Mouse (Mus musculus): ENCODE results near the gene Hist2h3c2. TPM values are rescaled to one million over a fixed set of nuclear protein-coding genes. Genes with fewer than 3 reads are reported as not detected.
"Not testable (repeated sequence)": the region's sequence is repeated elsewhere in the genome, so short reads cannot be mapped to it uniquely, and the experiment has no call there.

Hist2h3c2 gene
- polyA plus RNA-seq, 1 experiment from 2014 or later, result 13.8 TPM

DNA sequence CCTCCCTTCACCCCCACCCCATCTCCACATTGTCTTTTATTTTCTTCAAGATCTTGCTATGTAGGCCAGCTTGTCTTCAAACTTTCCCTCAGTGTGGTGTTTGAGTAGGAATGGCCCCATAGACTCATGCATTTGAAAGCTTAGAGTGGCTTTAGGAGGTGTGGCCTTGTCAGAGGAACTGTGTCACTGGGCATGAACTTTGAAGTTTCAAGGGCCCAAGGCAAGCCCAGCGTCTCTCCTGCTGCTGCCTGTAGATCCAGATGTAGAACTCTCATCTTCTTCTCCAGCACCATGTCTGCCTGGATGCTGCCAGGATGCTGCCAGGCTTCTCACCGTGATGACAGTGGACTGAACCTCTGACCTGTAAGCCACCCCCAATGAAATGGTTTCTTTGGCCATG is 10.1 kb downstream of the Hist2h3c2 start:
- peaks cover 43% of the 10 kb centered on the region for H3K4me1 ChIP-seq
- H3K4me2 ChIP-seq, result no peak overlapping the region
- no peaks in the 10 kb centered on the region for H3K9me3 ChIP-seq (replicated peaks)
- no peak overlapping the region for H3K9ac ChIP-seq
- 50% methylated on average over 2 of the region's 2 CpGs for WGBS (ENCODE audit: insufficient replicate concordance)
- ATAC-seq, result no peak
- H3K4me3 ChIP-seq, result no peak overlapping the region
- no peak overlapping the region for H3K27ac ChIP-seq
- no peaks in the 10 kb centered on the region for H3K27me3 ChIP-seq (replicated peaks)
- no peaks in the 10 kb centered on the region for H3K36me3 ChIP-seq

DNA sequence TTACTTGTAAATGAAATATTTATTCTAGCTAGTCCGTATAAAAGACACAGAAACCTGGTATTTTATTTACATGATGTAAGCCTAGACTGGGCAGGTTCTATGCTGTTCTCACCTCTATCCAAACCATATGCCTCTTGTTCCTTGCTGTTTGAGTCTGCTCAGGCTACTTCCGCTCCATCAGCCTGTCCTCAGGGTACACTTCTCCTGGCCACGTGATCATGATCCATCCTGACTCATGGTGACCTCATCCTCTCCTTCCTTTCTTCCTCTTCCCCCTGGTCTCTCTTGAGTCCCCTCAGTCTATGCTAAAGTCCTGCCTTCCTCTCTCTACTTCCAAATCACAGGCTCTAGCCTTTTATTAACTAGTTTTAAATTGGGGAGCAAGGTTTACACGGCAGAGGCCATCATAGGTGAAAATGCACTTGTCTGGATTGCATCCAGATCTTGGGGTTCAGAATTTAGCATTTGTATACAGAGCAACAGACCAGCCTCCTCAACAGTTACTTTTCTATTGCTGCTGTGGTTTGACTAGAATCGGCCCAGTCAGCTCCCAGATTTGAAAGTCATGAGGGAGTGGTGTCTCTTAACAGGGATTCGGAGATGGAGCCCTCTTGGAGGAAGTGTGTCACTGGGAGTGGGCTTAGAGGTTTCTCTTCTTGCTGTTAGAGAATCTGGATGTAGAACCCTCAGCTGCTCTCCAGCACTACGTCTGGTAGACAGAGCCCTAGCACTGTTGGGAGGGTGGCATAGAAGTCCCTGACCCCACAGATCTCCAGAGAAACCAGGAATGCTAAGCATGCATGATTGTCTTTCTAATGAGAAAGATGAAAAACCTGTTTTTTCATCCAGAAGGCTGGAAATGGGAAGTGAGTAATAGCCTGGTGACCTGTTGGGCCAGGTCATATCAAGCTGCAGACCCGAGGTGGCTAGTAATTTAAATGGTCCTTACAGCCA is 12.0 kb downstream of the Hist2h3c2 start:
- WGBS (ENCODE audit: insufficient replicate concordance), result 67% methylated on average over 8 of the region's 8 CpGs
- Histone ChIP-seq H3K36me3 (no peaks in the 10 kb centered on the region), H3K4me1 (peaks cover 61% of the 10 kb centered on the region), H3K4me2 (no peak overlapping the region), H3K9ac (no peak overlapping the region; the same call in 1 of the 2 replicates), H3K4me3 (no peak overlapping the region), H3K9me3 (replicated peaks) (no peaks in the 10 kb centered on the region), H3K27me3 (replicated peaks) (no peaks in the 10 kb centered on the region), H3K27ac (no peak overlapping the region)
- no peak for ATAC-seq

DNA sequence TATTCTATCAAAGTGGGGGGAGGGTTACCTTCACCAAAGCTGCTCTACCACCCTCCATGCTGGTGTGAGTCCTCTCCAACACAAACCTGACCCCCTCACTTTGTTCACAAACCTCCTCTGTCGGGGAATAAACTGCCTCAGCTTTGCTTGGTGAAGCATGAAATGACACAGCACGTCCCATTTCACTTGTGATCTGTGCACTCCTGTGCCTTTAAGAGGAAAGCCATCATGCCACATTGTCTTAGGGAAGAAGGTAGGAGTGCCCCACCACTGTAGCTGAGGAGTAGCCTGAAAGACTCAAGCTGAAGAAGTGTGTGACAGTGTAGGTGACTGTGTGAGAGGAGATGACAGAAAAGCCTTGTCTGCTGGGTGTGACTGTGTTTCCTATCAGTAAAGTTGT is 13.5 kb downstream of the Hist2h3c2 start:
- H3K27me3 ChIP-seq (replicated peaks), result no peaks in the 10 kb centered on the region
- ATAC-seq, result no peak
- no peaks in the 10 kb centered on the region for H3K9me3 ChIP-seq (replicated peaks)
- H3K36me3 ChIP-seq, result no peaks in the 10 kb centered on the region
- H3K27ac ChIP-seq, result peak overlapping the region; percentile 72
- peak overlapping the region; percentile 20; the same call in 1 of the 2 replicates for H3K4me3 ChIP-seq
- peak overlapping the region; percentile 85 for H3K4me2 ChIP-seq
- H3K4me1 ChIP-seq, result peaks cover 60% of the 10 kb centered on the region
- WGBS (ENCODE audit: insufficient replicate concordance), result 53% methylated on average over 2 of the region's 2 CpGs
- peak overlapping the region; percentile 94 for H3K9ac ChIP-seq

DNA sequence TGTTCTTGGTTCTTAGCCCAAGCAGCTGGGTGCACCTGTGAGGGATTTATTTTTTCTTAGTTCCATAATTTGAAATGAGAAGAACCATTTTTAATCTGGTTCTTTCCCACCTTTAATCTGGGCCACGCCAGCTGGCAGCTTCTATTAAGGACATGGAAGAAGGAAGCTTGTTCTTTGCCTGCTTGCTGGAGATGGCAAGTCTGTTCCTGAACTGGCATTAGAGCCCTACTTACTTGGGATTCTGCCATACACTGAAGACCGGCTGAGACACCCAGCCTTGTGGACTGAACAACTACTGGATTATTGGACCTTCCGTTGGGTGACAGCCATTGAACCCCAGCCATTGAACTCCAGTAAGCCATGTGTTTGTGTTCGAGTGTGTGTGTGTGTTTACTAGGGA is 16.2 kb downstream of the Hist2h3c2 start:
- H3K4me3 ChIP-seq, result peak overlapping the region; percentile 66
- no peaks in the 10 kb centered on the region for H3K27me3 ChIP-seq (replicated peaks)
- H3K4me2 ChIP-seq, result peak overlapping the region; percentile 85
- H3K27ac ChIP-seq, result peak overlapping the region; percentile 99
- WGBS (ENCODE audit: insufficient replicate concordance), result 77% methylated on average over 4 of the region's 4 CpGs
- peaks cover 70% of the 10 kb centered on the region for H3K4me1 ChIP-seq
- H3K36me3 ChIP-seq, result no peaks in the 10 kb centered on the region
- peak overlapping the region; percentile 94 for H3K9ac ChIP-seq
- no peaks in the 10 kb centered on the region for H3K9me3 ChIP-seq (replicated peaks)
- no peak for ATAC-seq

DNA sequence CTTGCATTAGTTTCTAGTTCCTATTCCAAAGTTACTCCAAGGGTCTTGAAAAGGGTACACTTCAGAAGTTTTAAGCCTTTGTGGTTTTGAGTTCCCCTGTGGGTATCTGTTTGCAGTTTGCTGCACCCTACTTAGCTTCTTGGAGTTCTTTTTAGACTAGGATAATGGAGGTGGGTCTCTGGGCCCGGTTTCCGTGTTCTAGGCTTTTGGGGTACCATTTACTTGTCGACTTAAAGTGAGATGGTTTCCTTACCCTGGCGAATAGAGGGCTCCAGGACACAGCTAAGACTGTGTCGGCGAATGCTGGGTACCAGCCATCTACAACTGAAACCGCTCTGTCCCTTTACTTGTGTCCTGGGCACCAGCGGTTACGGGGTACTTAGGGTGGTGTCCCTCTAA is 17.3 kb downstream of the Hist2h3c2 start:
- Histone ChIP-seq H3K9ac (peak overlapping the region; percentile 94), H3K4me1 (peaks cover 67% of the 10 kb centered on the region), H3K4me2 (peak overlapping the region; percentile 85), H3K27me3 (replicated peaks) (no peaks in the 10 kb centered on the region), H3K36me3 (no peaks in the 10 kb centered on the region), H3K4me3 (peak overlapping the region; percentile 66), H3K27ac (peak overlapping the region; percentile 99), H3K9me3 (replicated peaks) (no peaks in the 10 kb centered on the region)
- 26% methylated on average over 9 of the region's 9 CpGs for WGBS (ENCODE audit: insufficient replicate concordance)
- ATAC-seq, result no peak

DNA sequence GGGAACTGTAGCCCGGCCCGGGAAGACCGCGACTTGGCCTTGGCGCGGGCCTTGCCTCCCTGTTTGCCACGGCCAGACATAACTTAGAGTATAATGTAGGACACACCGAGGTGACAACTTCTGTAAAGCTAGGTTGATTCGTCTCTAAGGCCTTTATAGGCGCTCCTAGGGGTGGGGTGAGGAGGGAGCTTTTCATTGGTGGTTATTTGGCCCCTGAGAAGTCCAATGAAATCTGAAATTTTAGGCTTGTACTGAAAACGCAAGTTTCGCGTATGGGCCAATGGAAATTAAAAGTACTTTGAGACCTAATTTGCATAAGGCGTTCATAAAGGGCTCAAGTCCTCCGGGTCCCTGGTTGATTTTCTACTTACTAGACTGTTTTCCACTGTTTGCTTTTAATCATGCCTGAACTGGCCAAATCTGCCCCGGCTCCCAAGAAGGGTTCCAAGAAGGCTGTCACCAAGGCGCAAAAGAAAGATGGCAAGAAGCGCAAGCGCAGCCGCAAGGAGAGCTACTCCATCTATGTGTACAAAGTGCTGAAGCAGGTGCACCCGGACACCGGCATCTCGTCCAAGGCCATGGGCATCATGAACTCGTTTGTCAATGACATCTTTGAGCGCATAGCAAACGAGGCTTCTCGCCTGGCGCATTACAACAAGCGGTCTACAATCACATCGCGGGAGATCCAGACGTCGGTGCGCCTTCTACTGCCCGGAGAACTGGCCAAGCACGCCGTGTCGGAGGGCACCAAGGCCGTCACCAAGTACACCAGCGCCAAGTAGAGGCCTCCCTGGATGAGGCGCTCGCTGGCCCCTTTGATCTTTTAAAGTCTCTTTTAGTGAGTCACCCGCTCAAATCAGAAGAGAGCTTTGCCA is 17.9 kb downstream of the Hist2h3c2 start, which contains the start of the genes Hist2h2ac and Hist2h2be:
TSS of gene Hist2h2ac (minus strand) at position 116 of the 875 bp plus-strand sequence.
TSS of gene Hist2h2be (plus strand) at position 355 of the 875 bp plus-strand sequence.
- H3K4me1 ChIP-seq, result peaks cover 61% of the 10 kb centered on the region
- H3K9me3 ChIP-seq (replicated peaks), result no peaks in the 10 kb centered on the region
- WGBS (ENCODE audit: insufficient replicate concordance), result 2% methylated on average over 43 of the region's 43 CpGs
- H3K36me3 ChIP-seq, result no peaks in the 10 kb centered on the region
- ATAC-seq, result peak; percentile 91
- H3K27me3 ChIP-seq (replicated peaks), result no peaks in the 10 kb centered on the region
- peak within 1 kb of the TSS; percentile 99 for H3K27ac ChIP-seq
- peak within 1 kb of the TSS; percentile 85 for H3K4me2 ChIP-seq
- H3K4me3 ChIP-seq, result peak within 1 kb of the TSS; percentile 66
- peak within 1 kb of the TSS; percentile 94 for H3K9ac ChIP-seq

DNA sequence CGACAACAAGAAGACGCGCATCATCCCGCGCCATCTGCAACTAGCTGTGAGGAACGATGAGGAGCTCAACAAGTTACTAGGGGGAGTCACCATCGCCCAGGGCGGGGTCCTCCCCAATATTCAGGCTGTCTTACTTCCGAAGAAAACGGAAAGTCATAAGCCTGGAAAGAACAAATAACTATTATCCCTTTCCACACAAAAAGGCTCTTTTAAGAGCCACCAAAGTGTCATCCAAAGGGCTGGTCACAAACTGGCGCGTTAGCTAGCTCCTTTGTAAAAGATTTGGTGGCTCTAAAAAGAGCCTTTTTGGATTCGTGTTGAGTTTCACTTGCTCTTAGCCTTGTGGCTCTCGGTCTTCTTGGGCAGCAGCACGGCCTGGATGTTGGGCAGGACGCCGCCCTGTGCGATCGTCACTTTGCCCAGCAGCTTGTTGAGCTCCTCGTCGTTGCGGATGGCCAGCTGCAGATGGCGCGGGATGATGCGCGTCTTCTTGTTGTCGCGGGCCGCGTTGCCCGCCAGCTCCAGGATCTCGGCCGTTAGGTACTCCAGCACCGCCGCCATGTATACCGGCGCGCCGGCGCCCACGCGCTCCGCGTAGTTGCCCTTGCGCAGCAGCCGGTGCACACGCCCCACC is 18.7 kb downstream of the Hist2h3c2 start:
- ATAC-seq; H3K27me3 ChIP-seq (replicated peaks); H3K9me3 ChIP-seq (replicated peaks); H3K36me3 ChIP-seq: not testable (repeated sequence)
- under 1% methylated on average over 36 of the region's 47 CpGs for WGBS (ENCODE audit: insufficient replicate concordance)
- H3K4me1 ChIP-seq, result peaks cover 59% of the 10 kb centered on the region
- H3K4me3 ChIP-seq, result peak overlapping the region; percentile 66
- peak overlapping the region; percentile 94 for H3K9ac ChIP-seq
- peak overlapping the region; percentile 85 for H3K4me2 ChIP-seq
- peak overlapping the region; percentile 99 for H3K27ac ChIP-seq

DNA sequence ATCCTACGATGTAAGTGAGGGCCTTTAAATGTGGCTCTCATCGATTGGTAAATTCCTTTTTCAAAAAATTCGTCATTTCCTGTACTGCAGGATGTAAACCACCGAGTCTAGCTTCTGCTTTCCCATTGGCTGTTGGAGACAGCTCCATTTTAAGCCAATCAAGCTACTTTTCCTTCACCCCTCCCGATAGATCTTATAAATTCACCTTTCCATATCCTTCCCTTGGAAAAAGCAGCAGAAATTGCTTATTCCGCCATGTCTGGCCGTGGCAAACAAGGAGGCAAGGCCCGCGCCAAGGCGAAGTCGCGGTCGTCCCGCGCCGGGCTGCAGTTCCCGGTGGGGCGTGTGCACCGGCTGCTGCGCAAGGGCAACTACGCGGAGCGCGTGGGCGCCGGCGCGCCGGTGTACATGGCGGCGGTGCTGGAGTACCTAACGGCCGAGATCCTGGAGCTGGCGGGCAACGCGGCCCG is 19.2 kb downstream of the Hist2h3c2 start, which contains the start of the genes Bola1 and Hist2h2ab:
TSS of gene Bola1 (minus strand) at position 49 of the 470 bp plus-strand sequence.
TSS of gene Hist2h2ab (plus strand) at position 205 of the 470 bp plus-strand sequence.
- peak within 1 kb of the TSS; percentile 85 for H3K4me2 ChIP-seq
- peaks cover 56% of the 10 kb centered on the region for H3K4me1 ChIP-seq
- peak; percentile 69 for ATAC-seq
- no peaks in the 10 kb centered on the region for H3K9me3 ChIP-seq (replicated peaks)
- 0 out of 2 replicates have a peak, but pooled peaks cover 3% of the 10 kb centered on the region for H3K27me3 ChIP-seq (replicated peaks)
- no peaks in the 10 kb centered on the region for H3K36me3 ChIP-seq
- WGBS (ENCODE audit: insufficient replicate concordance), result under 1% methylated on average over 37 of the region's 37 CpGs
- peak within 1 kb of the TSS; percentile 66 for H3K4me3 ChIP-seq
- peak within 1 kb of the TSS; percentile 99 for H3K27ac ChIP-seq
- peak within 1 kb of the TSS; percentile 94 for H3K9ac ChIP-seq

DNA sequence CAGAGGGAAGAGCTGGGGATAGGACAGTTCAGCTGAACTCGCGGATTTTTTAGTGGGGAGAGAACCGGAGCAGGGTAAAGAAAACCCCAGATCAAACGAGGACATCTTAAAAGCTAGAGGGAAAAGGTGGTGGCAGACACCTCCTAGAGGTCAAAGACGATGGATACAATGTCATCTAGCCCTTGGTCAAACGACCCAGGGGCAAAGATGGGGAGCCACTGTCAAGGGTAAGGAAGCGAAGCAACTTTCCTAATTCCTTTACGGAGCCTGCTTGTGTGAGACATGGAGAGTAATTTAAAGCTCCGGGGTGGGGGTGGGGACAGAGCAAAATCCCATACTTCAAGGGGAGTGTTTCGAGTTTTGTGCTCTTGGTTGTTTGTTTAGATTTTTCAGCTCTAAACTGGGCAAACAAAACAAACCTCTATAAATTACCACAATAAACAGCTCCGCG is 19.7 kb downstream of the Hist2h3c2 start:
- Histone ChIP-seq H3K36me3 (no peaks in the 10 kb centered on the region), H3K4me2 (peak overlapping the region; percentile 85), H3K27ac (peak overlapping the region; percentile 99), H3K4me3 (peak overlapping the region; percentile 66), H3K27me3 (replicated peaks) (0 out of 2 replicates have a peak, but pooled peaks cover 3% of the 10 kb centered on the region), H3K9ac (peak overlapping the region; percentile 94), H3K9me3 (replicated peaks) (no peaks in the 10 kb centered on the region), H3K4me1 (peaks cover 52% of the 10 kb centered on the region)
- ATAC-seq, result no peak
- WGBS (ENCODE audit: insufficient replicate concordance), result under 1% methylated on average over 12 of the region's 12 CpGs

DNA sequence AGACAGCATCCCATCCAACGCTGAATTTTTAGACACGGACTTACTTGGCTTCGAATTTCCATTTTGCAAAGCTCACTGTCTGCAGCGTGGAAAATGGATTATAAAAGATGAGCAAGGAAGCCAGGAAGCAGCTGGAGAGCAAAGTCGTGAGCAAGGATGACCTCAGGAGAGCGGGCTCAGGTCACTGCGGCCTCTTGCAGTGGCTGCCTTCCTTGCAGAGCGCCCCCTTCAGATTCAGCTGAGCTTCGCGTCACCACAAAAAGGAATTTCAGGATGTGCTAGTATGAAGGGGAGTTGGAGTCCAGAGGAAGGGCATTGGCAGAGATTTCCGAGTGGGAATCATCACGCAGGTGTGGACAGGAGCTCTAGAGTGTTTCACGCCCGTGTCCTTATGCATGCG is 29.7 kb downstream of the Hist2h3c2 start:
- Histone ChIP-seq H3K27ac (no peak overlapping the region), H3K9me3 (replicated peaks) (no peaks in the 10 kb centered on the region), H3K27me3 (replicated peaks) (peaks cover 12% of the 10 kb centered on the region), H3K9ac (no peak overlapping the region), H3K36me3 (no peaks in the 10 kb centered on the region), H3K4me2 (no peak overlapping the region), H3K4me3 (no peak overlapping the region), H3K4me1 (no peaks in the 10 kb centered on the region)
- WGBS (ENCODE audit: insufficient replicate concordance), result 31% methylated on average over 15 of the region's 15 CpGs
- no peak for ATAC-seq

DNA sequence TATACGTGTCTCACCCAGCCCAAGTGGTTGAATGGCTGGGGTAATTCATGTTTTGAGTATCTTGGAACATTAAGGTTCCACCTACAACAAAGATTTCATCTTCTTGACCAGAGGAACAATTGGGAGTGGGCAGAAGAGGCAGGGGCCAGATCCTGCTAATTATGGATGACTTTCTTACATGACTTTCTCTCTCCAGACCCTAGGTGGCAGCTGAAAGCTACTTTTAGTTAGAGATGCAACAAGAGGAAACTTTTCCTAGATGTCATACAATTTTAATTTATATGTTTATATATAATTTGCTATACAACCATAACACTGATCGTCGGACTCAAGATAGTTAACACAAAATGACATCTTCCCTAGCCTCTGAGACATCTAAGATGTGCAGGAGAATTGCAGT is 31.1 kb downstream of the Hist2h3c2 start:
- no peaks in the 10 kb centered on the region for H3K36me3 ChIP-seq
- 75% methylated on average over 3 of the region's 3 CpGs for WGBS (ENCODE audit: insufficient replicate concordance)
- H3K27ac ChIP-seq, result no peak overlapping the region
- H3K4me2 ChIP-seq, result no peak overlapping the region
- ATAC-seq, result no peak
- no peaks in the 10 kb centered on the region for H3K4me1 ChIP-seq
- H3K27me3 ChIP-seq (replicated peaks), result peaks cover 12% of the 10 kb centered on the region
- H3K9me3 ChIP-seq (replicated peaks), result no peaks in the 10 kb centered on the region
- H3K9ac ChIP-seq, result no peak overlapping the region
- no peak overlapping the region for H3K4me3 ChIP-seq
